Mouse (Mus musculus) intestine, embryonic 14.5 days (tissue): ENCODE data around the gene Prpf40b. TPM values are rescaled to one million over a fixed set of nuclear protein-coding genes. Genes with fewer than 3 reads are reported as not detected.

Experiments
- ATAC-seq: fragments of 200-750 bp; cut with Nextera tagmentation; replicated peaks from 2 replicates; pipeline ENCODE4 v1.8.0; 2017; ENCODE audit warnings: low read depth, moderate number of reproducible peaks, moderate TSS enrichment, moderate library complexity; ENCODE audit not compliant: low FRiP score, low TSS enrichment
- DNase-seq: peaks from one replicate; pipeline ENCODE4 v3.0.0-alpha.2; 2018; ENCODE audit warnings: low spot score
- H3K27ac ChIP-seq: fragments of 300-500 bp; sonication (generic); 2 replicates; pipeline ENCODE4 v1.5.1; 2014; ENCODE audit warnings: low read depth, mild to moderate bottlenecking, control low read depth
- H3K27me3 ChIP-seq: fragments of 300-500 bp; sonication (generic); replicated peaks from 2 replicates; pipeline ENCODE4 v1.6.1; 2014; ENCODE audit warnings: low read length, control low read depth; ENCODE audit not compliant: control insufficient read depth, insufficient read depth
- H3K36me3 ChIP-seq: fragments of 300-500 bp; sonication (generic); 2 replicates; pipeline ENCODE4 v1.6.1; 2014; ENCODE audit warnings: low read length, control low read depth; ENCODE audit not compliant: control insufficient read depth, insufficient read depth
- H3K4me1 ChIP-seq: fragments of 300-500 bp; sonication (generic); replicated peaks from 2 replicates; pipeline ENCODE4 v1.6.1; 2014; ENCODE audit warnings: low read length, control low read depth, mixed read lengths; ENCODE audit not compliant: control insufficient read depth, insufficient read depth
- H3K4me2 ChIP-seq: fragments of 300-500 bp; sonication (generic); 2 replicates; pipeline ENCODE4 v1.6.1; 2014; ENCODE audit warnings: low read length
- H3K4me3 ChIP-seq: fragments of 300-500 bp; sonication (generic); 2 replicates; pipeline ENCODE4 v1.5.1; 2014; ENCODE audit warnings: low read depth, low read length, control low read depth, mixed read lengths
- H3K9ac ChIP-seq: fragments of 300-500 bp; sonication (generic); 2 replicates; pipeline ENCODE4 v1.6.1; 2014; ENCODE audit warnings: mild to moderate bottlenecking, low read length
- H3K9me3 ChIP-seq: fragments of 300-500 bp; sonication (generic); 2 replicates; pipeline ENCODE4 v1.6.1; 2016; ENCODE audit warnings: low read length, control low read depth; ENCODE audit not compliant: control insufficient read depth
- WGBS: fragments of 180-500 bp; shearing (Covaris S2); extraction: QIAGEN DNeasy Blood & Tissue Kit; methylation state at CpG from one replicate; pipeline ENCODE4 v1.1.7; 2014; 5-methylcytosine and 5-hydroxymethylcytosine counted together
- polyA plus RNA-seq: library from polyadenylated mRNA; unstranded; fragments of >200 nt; fragmentation: Nextera tagmentation; extraction: Ambion mirVana; gene quantifications from 2 replicates; pipeline ENCODE4 v1.2.1, GENCODE M21; 2014

Gene Prpf40b
- polyA plus RNA-seq, 1 experiment from 2014 or later: 40.6 TPM

GRCm38 (mm10) chr15:99341102-99341501 lies 46.2 kb downstream of the Prpf40b start:
- DNase-seq (no peak), ATAC-seq (no peak)
- 78% methylated on average over 3 of the region's 3 CpGs for WGBS
- no peak overlapping the region; the same call in 1 of the 2 replicates for H3K27ac ChIP-seq
- H3K9me3 ChIP-seq: no peaks in the 10 kb centered on the region
- H3K36me3 ChIP-seq: 0 out of 2 replicates have a peak, but pooled peaks cover 4% of the 10 kb centered on the region
- no peaks in the 10 kb centered on the region for H3K27me3 ChIP-seq
- H3K9ac ChIP-seq: no peak overlapping the region
- no peak overlapping the region for H3K4me3 ChIP-seq
- H3K4me1 ChIP-seq: peaks cover 53% of the 10 kb centered on the region
- H3K4me2 ChIP-seq: no peak overlapping the region

GRCm38 (mm10) chr15:99342194-99342981 lies 47.5 kb downstream of the Prpf40b start:
- Histone ChIP-seq H3K27ac (no peak overlapping the region; the same call in 1 of the 2 replicates), H3K27me3 (no peaks in the 10 kb centered on the region), H3K9me3 (no peaks in the 10 kb centered on the region), H3K9ac (no peak overlapping the region), H3K4me3 (no peak overlapping the region), H3K4me1 (peaks cover 53% of the 10 kb centered on the region), H3K36me3 (0 out of 2 replicates have a peak, but pooled peaks cover 4% of the 10 kb centered on the region), H3K4me2 (no peak overlapping the region)
- no peak for ATAC-seq
- 58% methylated on average over 9 of the region's 9 CpGs for WGBS
- no peak for DNase-seq

- no peak overlapping the region for H3K4me2 ChIP-seq
- H3K27me3 ChIP-seq: no peaks in the 10 kb centered on the region
- WGBS: 23% methylated on average over 5 of the region's 5 CpGs
- 0 out of 2 replicates have a peak overlapping the region, but pooled peaks have one; percentile 4 for H3K9ac ChIP-seq
- no peak for ATAC-seq
- H3K4me1 ChIP-seq: peaks cover 53% of the 10 kb centered on the region
- no peaks in the 10 kb centered on the region for H3K36me3 ChIP-seq
- H3K4me3 ChIP-seq: no peak overlapping the region
- peak overlapping the region; percentile 58 for H3K27ac ChIP-seq
- DNase-seq: no peak
- no peaks in the 10 kb centered on the region for H3K9me3 ChIP-seq
These were observed 48.7 kb downstream of the Prpf40b start for GRCm38 (mm10) chr15:99343414-99344147.

- 50% methylated on average over 8 of the region's 8 CpGs for WGBS
- DNase-seq (no peak), ATAC-seq (no peak)
- Histone ChIP-seq H3K27ac (peak overlapping the region; percentile 58; the same call in 1 of the 2 replicates), H3K4me2 (no peak overlapping the region), H3K9ac (no peak overlapping the region), H3K27me3 (no peaks in the 10 kb centered on the region), H3K36me3 (no peaks in the 10 kb centered on the region), H3K9me3 (no peaks in the 10 kb centered on the region), H3K4me1 (peaks cover 50% of the 10 kb centered on the region), H3K4me3 (no peak overlapping the region)
These were observed 49.4 kb downstream of the Prpf40b start for GRCm38 (mm10) chr15:99344148-99344870.

- no peaks in the 10 kb centered on the region for H3K36me3 ChIP-seq
- 60% methylated on average over 4 of the region's 4 CpGs for WGBS
- no peak overlapping the region for H3K4me2 ChIP-seq
- H3K27ac ChIP-seq: 0 out of 2 replicates have a peak overlapping the region, but pooled peaks have one; percentile 58
- H3K4me3 ChIP-seq: no peak overlapping the region
- DNase-seq (no peak), ATAC-seq (no peak)
- no peaks in the 10 kb centered on the region for H3K27me3 ChIP-seq
- H3K9ac ChIP-seq: no peak overlapping the region
- H3K9me3 ChIP-seq: no peaks in the 10 kb centered on the region
- H3K4me1 ChIP-seq: peaks cover 44% of the 10 kb centered on the region
These were observed 50.1 kb downstream of the Prpf40b start for GRCm38 (mm10) chr15:99344961-99345360.

GRCm38 (mm10) chr15:99351610-99352009 lies 56.7 kb downstream of the Prpf40b start:
- 84% methylated on average over 6 of the region's 6 CpGs for WGBS
- Histone ChIP-seq H3K36me3 (no peaks in the 10 kb centered on the region), H3K9me3 (no peaks in the 10 kb centered on the region), H3K4me3 (no peak overlapping the region), H3K4me1 (0 out of 2 replicates have a peak, but pooled peaks cover 5% of the 10 kb centered on the region), H3K9ac (no peak overlapping the region), H3K4me2 (no peak overlapping the region), H3K27ac (no peak overlapping the region), H3K27me3 (no peaks in the 10 kb centered on the region)
- no peak for ATAC-seq
- no peak for DNase-seq

- H3K9me3 ChIP-seq: no peaks in the 10 kb centered on the region
- no peak overlapping the region for H3K4me2 ChIP-seq
- H3K4me3 ChIP-seq: no peak overlapping the region
- no peaks in the 10 kb centered on the region for H3K36me3 ChIP-seq
- H3K27me3 ChIP-seq: no peaks in the 10 kb centered on the region
- DNase-seq (no peak), ATAC-seq (no peak)
- H3K9ac ChIP-seq: no peak overlapping the region
- no peak overlapping the region for H3K27ac ChIP-seq
- H3K4me1 ChIP-seq: 0 out of 2 replicates have a peak, but pooled peaks cover 5% of the 10 kb centered on the region
- WGBS: 51% methylated on average over 5 of the region's 5 CpGs
These were observed 57.4 kb downstream of the Prpf40b start for GRCm38 (mm10) chr15:99352306-99352705.

- H3K36me3 ChIP-seq: no peaks in the 10 kb centered on the region
- WGBS: 78% methylated on average over 6 of the region's 6 CpGs
- ATAC-seq: no peak
These were observed 60.8 kb downstream of the Prpf40b start for GRCm38 (mm10) chr15:99355660-99356059.

More at GRCm38 (mm10) chr15:99355660-99356059, 60.8 kb downstream of the Prpf40b start:
- DNase-seq: no peak
- Histone ChIP-seq H3K9ac (no peak overlapping the region), H3K4me3 (no peak overlapping the region), H3K27me3 (no peaks in the 10 kb centered on the region), H3K27ac (no peak overlapping the region), H3K9me3 (no peaks in the 10 kb centered on the region), H3K4me1 (0 out of 2 replicates have a peak, but pooled peaks cover 5% of the 10 kb centered on the region), H3K4me2 (no peak overlapping the region)
